Mouse (Mus musculus) kidney, embryonic 14.5 days (tissue): ENCODE measurements around the gene Aqp11. TPM values are rescaled to one million over a fixed set of nuclear protein-coding genes. Genes with fewer than 3 reads are reported as not detected.

Source experiments
- ATAC-seq: fragments of 200-750 bp; cut with Nextera tagmentation; 2 replicates; pipeline ENCODE4 v1.8.0; 2017; ENCODE audit warnings: moderate number of reproducible peaks, mild to moderate bottlenecking, moderate TSS enrichment, moderate library complexity; ENCODE audit not compliant: low FRiP score, low TSS enrichment
- H3K27ac ChIP-seq: fragments of 300-500 bp; sonication (generic); 2 replicates; pipeline ENCODE4 v1.5.1; 2014; ENCODE audit warnings: low read depth, mild to moderate bottlenecking, low read length, moderate library complexity, mixed read lengths
- H3K27me3 ChIP-seq: fragments of 300-500 bp; sonication (generic); 2 replicates; pipeline ENCODE4 v1.6.1; 2014; ENCODE audit warnings: mild to moderate bottlenecking, low read length; ENCODE audit not compliant: control insufficient read depth, insufficient read depth
- H3K36me3 ChIP-seq: fragments of 300-500 bp; sonication (generic); 2 replicates; pipeline ENCODE4 v1.6.1; 2014; ENCODE audit warnings: low read length, mixed read lengths; ENCODE audit not compliant: control insufficient read depth, insufficient read depth
- H3K4me1 ChIP-seq: fragments of 300-500 bp; sonication (generic); 2 replicates; pipeline ENCODE4 v1.6.1; 2014; ENCODE audit warnings: low read length, mixed read lengths; ENCODE audit not compliant: control insufficient read depth, insufficient read depth
- H3K4me2 ChIP-seq: fragments of 300-500 bp; sonication (generic); replicated peaks from 2 replicates; pipeline ENCODE4 v1.6.1; 2014; ENCODE audit warnings: low read depth, mild to moderate bottlenecking, low read length
- H3K4me3 ChIP-seq: fragments of 300-500 bp; sonication (generic); 2 replicates; pipeline ENCODE4 v1.5.1; 2014; ENCODE audit warnings: mild to moderate bottlenecking, low read length
- H3K9ac ChIP-seq: fragments of 300-500 bp; sonication (generic); 2 replicates; pipeline ENCODE4 v1.6.1; 2014; ENCODE audit warnings: low read depth, mild to moderate bottlenecking, low read length, moderate library complexity
- H3K9me3 ChIP-seq: fragments of 300-500 bp; sonication (generic); 2 replicates; pipeline ENCODE4 v1.6.1; 2016; ENCODE audit warnings: low read length; ENCODE audit not compliant: control insufficient read depth
- WGBS: fragments of 180-500 bp; shearing (Covaris S2); extraction: QIAGEN DNeasy Blood & Tissue Kit; methylation state at CpG from one replicate; pipeline ENCODE4 v1.1.7; 2014; 5-methylcytosine and 5-hydroxymethylcytosine counted together
- polyA plus RNA-seq: library from polyadenylated mRNA; unstranded; fragments of >200 nt; fragmentation: Nextera tagmentation; extraction: Ambion mirVana; gene quantifications from 2 replicates; pipeline ENCODE4 v1.2.1, GENCODE M21; 2014

Gene Aqp11
- polyA plus RNA-seq, 1 experiment from 2014 or later, result 12.3 TPM

DNA sequence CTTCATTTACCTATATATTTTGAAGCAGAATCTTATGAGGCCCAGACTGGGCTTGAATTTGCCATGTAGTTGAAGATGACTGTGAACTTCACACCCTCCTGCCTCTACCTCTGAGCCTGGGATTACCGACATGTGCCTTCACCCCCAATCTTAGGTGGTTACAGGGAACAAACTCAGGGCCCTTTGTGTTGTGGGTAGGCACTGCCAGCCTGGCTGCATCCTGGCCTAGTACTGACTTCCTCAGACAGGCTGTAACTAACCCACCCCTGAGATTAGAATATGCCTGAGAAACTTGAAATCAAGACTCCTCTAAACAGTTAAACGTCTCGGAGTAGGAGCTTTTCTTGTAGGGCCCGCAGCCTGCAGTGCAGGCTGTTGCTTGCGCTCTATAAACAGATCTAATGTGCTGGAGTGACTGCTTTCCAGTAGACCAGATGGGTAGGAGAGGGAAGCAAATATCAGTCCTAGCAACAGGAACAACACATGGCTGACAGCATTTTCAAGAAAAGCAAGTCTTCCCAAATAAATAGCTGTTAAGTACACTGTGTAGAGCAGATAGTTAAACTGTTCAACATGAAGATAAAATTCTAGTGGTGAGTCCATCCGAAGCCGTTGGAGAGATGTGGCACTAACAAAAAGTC, 15.7 kb downstream of the Aqp11 start:
- Histone ChIP-seq H3K27me3 (no peaks in the 10 kb centered on the region), H3K36me3 (peaks cover 42% of the 10 kb centered on the region), H3K4me3 (no peak overlapping the region), H3K9ac (no peak overlapping the region), H3K4me2 (no peak overlapping the region), H3K27ac (no peak overlapping the region), H3K4me1 (no peaks in the 10 kb centered on the region), H3K9me3 (no peaks in the 10 kb centered on the region)
- WGBS, result 96% methylated on average over 7 of the region's 7 CpGs
- no peak for ATAC-seq

GRCm38 (mm10) chr7:97720109-97720508, 18.0 kb downstream of the Aqp11 start:
- WGBS, result 79% methylated on average over 5 of the region's 5 CpGs
- Histone ChIP-seq H3K27ac (no peak overlapping the region), H3K4me3 (no peak overlapping the region), H3K9me3 (no peaks in the 10 kb centered on the region), H3K36me3 (peaks cover 53% of the 10 kb centered on the region), H3K9ac (no peak overlapping the region), H3K4me1 (no peaks in the 10 kb centered on the region), H3K4me2 (no peak overlapping the region), H3K27me3 (no peaks in the 10 kb centered on the region)
- no peak for ATAC-seq

- Histone ChIP-seq H3K4me2 (no peak overlapping the region), H3K27me3 (no peaks in the 10 kb centered on the region), H3K36me3 (peaks cover 64% of the 10 kb centered on the region), H3K27ac (no peak overlapping the region), H3K9ac (no peak overlapping the region), H3K4me1 (no peaks in the 10 kb centered on the region), H3K4me3 (no peak overlapping the region), H3K9me3 (no peaks in the 10 kb centered on the region)
- no peak for ATAC-seq
- 83% methylated on average over 5 of the region's 5 CpGs for WGBS
Observed at GRCm38 (mm10) chr7:97719078-97719477, 19.0 kb downstream of the Aqp11 start.

DNA sequence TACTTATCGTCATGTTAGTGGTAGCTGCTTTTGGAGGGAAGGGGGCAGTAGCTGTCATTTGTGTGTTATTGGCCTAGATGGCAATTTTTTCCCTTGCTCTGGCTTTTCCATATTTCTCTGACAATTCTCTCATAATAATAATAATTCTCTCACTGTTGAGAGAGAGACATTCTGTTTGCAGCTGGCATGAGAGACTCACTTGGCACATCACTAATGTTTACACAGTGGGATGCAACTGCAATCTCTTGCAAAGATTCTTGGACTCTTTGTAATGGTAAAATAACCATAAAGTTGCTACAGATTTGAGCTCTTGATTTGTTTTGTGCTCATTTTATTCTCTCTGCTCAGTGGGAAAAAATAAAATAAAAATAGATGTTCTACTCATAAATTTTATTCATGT, 20.8 kb downstream of the Aqp11 start:
- no peak overlapping the region for H3K9ac ChIP-seq
- ATAC-seq, result no peak
- H3K4me1 ChIP-seq, result no peaks in the 10 kb centered on the region
- peaks cover 72% of the 10 kb centered on the region for H3K36me3 ChIP-seq
- 83% methylated on average over 1 of the region's 1 CpGs for WGBS
- no peaks in the 10 kb centered on the region for H3K27me3 ChIP-seq
- H3K4me3 ChIP-seq, result no peak overlapping the region
- no peak overlapping the region for H3K27ac ChIP-seq
- H3K4me2 ChIP-seq, result no peak overlapping the region
- H3K9me3 ChIP-seq, result no peaks in the 10 kb centered on the region

- Histone ChIP-seq H3K27ac (no peak overlapping the region), H3K4me1 (no peaks in the 10 kb centered on the region), H3K9ac (no peak overlapping the region), H3K9me3 (no peaks in the 10 kb centered on the region), H3K27me3 (no peaks in the 10 kb centered on the region), H3K4me3 (no peak overlapping the region), H3K36me3 (peaks cover 74% of the 10 kb centered on the region), H3K4me2 (no peak overlapping the region)
- ATAC-seq, result no peak
- 94% methylated on average over 5 of the region's 5 CpGs for WGBS
Observed at GRCm38 (mm10) chr7:97714651-97715050, 23.4 kb downstream of the Aqp11 start.

DNA sequence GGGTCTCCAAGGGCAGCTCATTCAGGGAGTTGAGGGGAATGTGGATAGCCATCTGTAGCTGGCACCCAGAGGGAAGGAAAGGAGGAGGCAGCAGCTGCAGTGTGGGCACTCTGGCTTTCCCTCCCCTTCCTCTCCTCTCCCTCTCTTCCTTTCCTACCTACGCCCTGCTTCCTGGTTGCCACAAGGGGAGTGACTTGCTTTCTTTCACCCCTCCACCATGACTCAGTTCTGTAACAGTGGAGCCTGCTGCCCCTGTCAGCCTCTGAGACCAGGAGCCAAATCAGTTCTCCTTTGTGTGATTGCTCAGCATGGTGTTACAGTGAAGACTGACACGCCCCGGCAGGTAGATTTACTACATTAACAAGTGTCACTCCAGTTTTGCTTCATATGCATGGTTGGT, 28.9 kb downstream of the Aqp11 start:
- H3K27me3 ChIP-seq, result no peaks in the 10 kb centered on the region
- no peak overlapping the region for H3K27ac ChIP-seq
- peaks cover 38% of the 10 kb centered on the region for H3K36me3 ChIP-seq
- H3K9ac ChIP-seq, result 0 out of 2 replicates have a peak overlapping the region, but pooled peaks have one; percentile 4
- H3K4me3 ChIP-seq, result no peak overlapping the region
- no peaks in the 10 kb centered on the region for H3K9me3 ChIP-seq
- WGBS, result 74% methylated on average over 3 of the region's 3 CpGs
- no peak for ATAC-seq
- no peak overlapping the region for H3K4me2 ChIP-seq
- H3K4me1 ChIP-seq, result no peaks in the 10 kb centered on the region

GRCm38 (mm10) chr7:97707809-97708208, 30.3 kb downstream of the Aqp11 start:
- Histone ChIP-seq H3K9ac (no peak overlapping the region), H3K36me3 (peaks cover 28% of the 10 kb centered on the region), H3K27me3 (no peaks in the 10 kb centered on the region), H3K27ac (no peak overlapping the region), H3K4me3 (no peak overlapping the region), H3K4me2 (no peak overlapping the region), H3K9me3 (no peaks in the 10 kb centered on the region), H3K4me1 (no peaks in the 10 kb centered on the region)
- no peak for ATAC-seq
- 95% methylated on average over 5 of the region's 5 CpGs for WGBS

DNA sequence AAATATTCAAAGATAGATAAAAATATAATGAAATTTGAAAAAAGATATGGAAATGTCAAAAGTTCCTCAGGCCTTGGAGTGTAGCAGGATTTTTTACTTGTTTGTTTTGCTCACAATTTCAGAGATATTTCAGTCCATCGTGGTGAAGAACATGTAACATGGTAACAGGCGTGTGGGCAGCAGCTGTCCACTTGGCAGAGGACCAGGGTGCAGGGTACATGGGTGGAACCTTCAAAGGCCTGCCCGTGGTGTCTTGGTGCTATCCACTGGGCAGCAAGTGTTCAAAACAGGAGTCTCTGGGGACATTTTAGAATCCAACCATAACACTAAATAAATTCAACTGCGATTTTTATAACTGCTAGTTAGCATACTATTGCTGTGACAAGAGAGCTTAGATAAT, 31.0 kb downstream of the Aqp11 start:
- Histone ChIP-seq H3K9me3 (no peaks in the 10 kb centered on the region), H3K4me1 (no peaks in the 10 kb centered on the region), H3K4me2 (no peak overlapping the region), H3K36me3 (peaks cover 21% of the 10 kb centered on the region), H3K9ac (no peak overlapping the region), H3K4me3 (no peak overlapping the region), H3K27ac (no peak overlapping the region), H3K27me3 (no peaks in the 10 kb centered on the region)
- ATAC-seq, result no peak
- WGBS, result 91% methylated on average over 4 of the region's 4 CpGs

- Histone ChIP-seq H3K36me3 (peaks cover 3% of the 10 kb centered on the region; the same call in 1 of the 2 replicates), H3K27ac (no peak overlapping the region), H3K27me3 (no peaks in the 10 kb centered on the region), H3K9me3 (peaks cover 3% of the 10 kb centered on the region; the same call in 1 of the 2 replicates), H3K9ac (no peak overlapping the region), H3K4me2 (no peak overlapping the region), H3K4me1 (peaks cover 5% of the 10 kb centered on the region; the same call in 1 of the 2 replicates), H3K4me3 (no peak overlapping the region)
- WGBS, result 90% methylated on average over 6 of the region's 6 CpGs
- no peak for ATAC-seq
Observed at GRCm38 (mm10) chr7:97701106-97701505, 37.0 kb downstream of the Aqp11 start.
